Mouse (Mus musculus): ENCODE results near the gene Tmem38b. TPM values are rescaled to one million over a fixed set of nuclear protein-coding genes. Genes with fewer than 3 reads are reported as not detected.

The Tmem38b gene
- total RNA-seq, 1 experiment from 2014 or later, result 34.4 TPM

DNA sequence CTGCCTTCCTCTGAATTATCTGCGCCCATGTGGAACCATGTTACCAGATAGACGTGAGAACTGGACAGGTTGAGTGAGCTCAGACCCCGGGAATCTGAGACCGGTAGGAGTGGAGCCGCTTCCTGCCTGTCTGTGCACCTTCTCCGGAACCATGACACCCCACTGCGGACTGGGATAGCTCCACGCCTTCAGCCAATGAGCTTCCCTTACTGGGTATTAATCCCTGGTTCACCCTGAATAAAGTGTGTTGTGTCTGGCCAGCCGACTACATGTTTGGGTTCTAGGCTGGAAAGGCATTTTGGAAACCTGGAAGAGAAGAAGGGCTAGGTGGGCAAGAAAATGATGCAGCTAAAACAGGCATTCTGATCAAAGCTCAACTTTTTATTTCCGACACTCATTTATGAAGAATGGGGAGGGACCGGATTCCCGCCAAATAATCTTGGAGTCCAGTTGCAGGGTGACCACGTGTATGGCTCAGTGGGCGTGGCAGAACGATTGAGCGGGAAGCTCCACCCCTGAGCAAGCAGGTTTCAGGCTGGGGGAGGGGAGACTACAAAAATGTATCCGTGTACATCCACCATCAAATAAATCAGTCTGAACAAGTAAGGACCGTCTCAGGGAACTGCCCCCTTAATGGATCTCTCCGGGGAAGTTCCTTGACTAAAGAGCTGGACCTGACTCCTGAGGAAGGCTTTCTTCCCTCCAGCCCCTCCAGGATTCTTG, 38.4 kb downstream of the Tmem38b start:
- no peak for ATAC-seq (replicated peaks; ENCODE audit: insufficient number of reproducible peaks, low FRiP score, low TSS enrichment, poor library complexity, severe bottlenecking)

DNA sequence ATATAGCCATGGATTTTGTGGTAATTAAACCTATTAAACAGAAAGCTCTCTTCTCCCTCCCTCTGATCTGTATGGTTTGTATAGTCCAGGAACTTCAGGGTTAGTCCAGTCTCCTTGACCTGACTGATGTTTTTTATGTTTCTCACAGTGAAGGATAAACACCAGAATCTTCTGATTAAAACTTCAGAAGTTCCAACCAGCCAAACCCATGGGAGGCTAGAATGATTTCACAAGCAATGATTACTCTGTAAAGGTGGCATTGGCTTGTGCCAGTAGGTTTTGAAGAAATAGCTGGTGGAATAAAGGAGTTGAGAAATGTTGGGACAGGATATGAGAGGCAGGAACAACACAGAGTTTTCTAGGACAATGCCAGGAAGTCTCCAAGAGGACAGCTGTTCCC, 40.6 kb downstream of the Tmem38b start:
- no peak for ATAC-seq (replicated peaks; ENCODE audit: insufficient number of reproducible peaks, low FRiP score, low TSS enrichment, poor library complexity, severe bottlenecking)

DNA sequence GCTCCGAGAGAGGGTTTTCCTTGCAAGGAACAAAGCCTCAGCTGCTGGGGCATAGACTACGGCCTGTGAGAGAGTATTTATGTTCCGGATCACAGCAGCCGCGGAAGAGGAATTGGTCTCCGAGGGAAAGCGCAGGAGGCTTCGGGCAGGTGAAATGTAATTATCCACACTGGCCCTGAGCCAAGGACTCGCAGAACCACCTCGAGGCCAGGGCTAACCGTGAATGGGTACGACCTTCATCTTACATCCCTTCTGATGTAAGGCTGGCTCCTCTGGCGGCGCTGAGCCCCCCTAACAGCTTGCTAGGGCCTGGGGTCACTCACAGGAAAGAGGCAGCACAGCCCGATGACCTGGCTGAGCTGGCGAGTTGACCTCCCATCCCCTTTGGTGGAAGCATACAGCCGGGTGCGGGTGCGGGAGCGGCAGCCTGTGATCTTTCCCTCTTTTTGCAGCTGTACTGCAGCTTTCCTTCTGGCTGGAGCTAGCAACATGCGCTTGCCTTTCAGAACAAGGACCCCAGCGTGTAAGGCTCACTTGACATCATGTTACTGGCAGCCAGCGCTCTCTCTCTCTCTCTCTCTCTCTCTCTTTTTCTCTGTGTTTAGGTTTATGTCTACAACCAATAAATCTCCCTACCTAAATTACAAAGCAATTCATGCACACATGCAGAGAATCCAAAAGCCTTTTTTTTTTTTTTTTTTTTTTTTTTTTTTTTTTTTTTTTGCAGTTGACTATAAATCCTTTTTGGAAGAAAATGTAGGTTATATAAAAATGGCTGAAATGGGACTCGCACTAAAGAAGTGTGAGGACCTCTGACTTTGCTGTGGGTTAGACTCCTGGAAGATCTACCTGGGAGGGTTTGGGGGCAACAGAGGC, 52.9 kb downstream of the Tmem38b start:
- no peak for ATAC-seq (replicated peaks; ENCODE audit: insufficient number of reproducible peaks, low FRiP score, low TSS enrichment, poor library complexity, severe bottlenecking)

DNA sequence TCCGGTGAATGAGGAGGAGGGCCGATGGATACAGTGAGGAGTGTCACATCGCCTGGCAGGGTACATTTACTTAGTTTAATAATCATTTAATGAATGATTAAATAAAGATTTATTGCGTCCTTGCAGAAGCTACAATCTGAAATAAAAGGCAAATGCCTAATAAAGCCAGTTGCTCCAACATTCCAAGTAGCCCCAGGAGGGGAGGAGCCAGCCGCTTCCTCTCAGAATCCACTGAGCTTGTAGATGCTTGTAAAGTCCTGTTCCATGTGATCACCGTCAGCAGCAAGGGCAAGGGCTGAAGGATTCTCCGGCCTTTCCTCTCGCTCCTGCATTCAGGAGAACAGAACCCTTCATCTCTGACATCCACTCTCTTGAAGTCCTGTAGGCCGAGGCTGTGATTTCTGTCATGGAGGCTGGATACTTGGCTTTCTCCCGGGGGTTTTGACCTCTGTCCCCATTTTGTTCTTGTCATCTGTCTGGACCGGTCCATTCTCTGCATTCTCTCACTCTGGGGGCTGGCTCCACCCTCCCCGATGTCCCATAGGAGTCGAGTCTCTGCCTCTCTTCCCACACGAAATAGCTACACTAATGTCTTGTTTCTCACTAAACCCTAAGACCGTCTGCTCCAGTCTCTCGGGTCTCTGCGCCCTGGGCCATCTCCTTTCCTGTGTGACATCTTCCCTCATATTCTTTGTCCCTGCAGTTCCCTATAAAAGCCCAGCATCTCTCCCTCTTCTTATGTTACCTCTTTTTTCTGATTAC, 57.3 kb downstream of the Tmem38b start:
- no peak for ATAC-seq (replicated peaks; ENCODE audit: insufficient number of reproducible peaks, low FRiP score, low TSS enrichment, poor library complexity, severe bottlenecking)

DNA sequence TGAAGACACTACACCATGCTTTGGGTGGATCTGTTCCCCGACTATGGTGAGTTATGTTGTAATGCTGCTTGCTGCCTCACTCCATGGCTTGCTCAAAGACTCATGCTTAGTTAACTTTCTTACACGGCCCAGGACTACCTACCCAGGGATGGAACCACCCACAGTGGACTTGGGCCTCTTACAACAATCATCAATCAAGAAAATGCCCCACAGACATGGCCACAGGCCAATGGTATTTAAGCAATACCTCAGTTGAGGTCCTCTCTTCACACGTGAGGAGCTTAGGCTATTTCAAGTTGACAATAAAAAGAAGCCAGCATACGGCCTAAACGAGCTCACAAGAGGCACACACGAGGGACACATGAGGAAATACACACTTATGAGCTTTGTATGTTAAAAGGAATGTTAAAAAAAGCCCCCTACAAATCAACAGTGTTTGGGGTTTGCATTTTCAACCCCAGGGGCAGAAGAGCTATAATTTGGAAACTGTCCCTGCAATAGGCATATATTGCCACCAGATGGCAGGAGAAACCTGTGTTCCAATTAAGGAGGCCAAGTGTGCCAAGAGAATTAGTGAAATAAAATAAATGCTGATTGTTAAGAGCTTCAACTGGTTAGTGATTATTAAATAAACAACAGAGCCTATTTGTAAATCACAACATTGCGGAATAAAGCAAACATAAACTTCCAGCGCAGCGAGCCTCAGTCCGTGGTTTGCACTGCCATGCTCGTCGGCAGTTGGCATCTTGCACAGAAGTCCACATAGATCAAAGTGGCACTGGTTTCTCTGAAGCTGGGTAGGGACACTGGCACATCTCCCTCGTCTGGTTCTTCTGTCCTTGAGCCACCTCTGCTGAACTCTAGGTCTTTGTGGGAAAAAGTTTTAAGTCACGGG, 58.8 kb downstream of the Tmem38b start:
- ATAC-seq (replicated peaks; ENCODE audit: insufficient number of reproducible peaks, low FRiP score, low TSS enrichment, poor library complexity, severe bottlenecking), result no peak

DNA sequence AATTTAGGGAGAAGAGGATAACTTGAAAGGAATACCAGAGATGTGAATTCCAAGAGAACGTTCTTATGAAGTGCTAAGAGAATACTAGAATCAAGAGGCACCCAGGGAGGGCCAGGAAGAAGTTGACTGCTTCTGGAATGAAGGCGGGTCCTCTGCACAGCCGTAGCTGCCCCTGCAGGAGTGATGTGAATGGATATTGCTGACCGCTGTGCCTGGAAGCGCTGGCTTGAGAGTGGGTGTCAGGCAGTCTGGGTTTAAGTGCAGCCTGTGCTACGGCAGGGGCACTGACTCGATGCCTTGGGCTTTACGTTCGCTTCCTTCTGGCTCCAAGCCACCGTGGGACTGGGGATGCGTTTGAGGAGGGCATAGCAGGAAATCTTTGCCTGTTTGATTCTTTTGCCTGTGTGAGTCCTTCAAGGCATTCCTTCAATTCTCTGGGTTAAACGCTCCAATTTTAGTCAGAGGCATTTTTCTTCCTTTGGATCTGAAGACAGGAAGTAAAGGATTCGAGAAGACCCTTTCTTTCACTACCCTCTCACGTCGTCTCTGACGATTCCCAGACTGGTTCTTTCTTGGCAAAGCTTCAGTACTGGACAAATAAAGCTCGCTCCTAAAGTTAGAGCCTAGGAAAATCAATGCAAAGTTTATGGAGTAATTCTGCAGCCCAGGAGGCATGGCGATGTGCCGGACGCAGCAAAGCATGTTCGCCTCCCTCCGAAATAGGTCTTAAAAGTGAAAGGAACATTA, 60.7 kb downstream of the Tmem38b start:
- no peak for ATAC-seq (replicated peaks; ENCODE audit: insufficient number of reproducible peaks, low FRiP score, low TSS enrichment, poor library complexity, severe bottlenecking)

DNA sequence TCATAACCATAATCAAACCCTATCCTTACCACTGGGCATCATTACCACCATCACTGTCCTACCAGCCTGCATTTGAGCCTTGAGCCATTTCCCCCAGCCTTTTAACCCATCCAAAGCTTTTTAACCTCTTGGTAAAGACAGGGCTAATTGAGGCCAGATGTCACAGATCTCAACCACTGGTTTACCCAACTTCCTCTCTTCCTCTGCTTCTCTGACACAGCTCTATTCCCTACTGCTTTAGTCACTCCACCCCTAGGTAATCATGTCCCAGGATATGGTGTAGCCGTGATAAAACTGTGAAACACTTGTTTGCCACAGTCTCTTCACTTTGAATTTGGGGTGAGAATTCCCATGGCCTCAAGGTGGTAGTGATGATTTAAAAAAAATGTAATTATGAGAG, 69.5 kb downstream of the Tmem38b start:
- ATAC-seq (replicated peaks; ENCODE audit: insufficient number of reproducible peaks, low FRiP score, low TSS enrichment, poor library complexity, severe bottlenecking), result no peak

DNA sequence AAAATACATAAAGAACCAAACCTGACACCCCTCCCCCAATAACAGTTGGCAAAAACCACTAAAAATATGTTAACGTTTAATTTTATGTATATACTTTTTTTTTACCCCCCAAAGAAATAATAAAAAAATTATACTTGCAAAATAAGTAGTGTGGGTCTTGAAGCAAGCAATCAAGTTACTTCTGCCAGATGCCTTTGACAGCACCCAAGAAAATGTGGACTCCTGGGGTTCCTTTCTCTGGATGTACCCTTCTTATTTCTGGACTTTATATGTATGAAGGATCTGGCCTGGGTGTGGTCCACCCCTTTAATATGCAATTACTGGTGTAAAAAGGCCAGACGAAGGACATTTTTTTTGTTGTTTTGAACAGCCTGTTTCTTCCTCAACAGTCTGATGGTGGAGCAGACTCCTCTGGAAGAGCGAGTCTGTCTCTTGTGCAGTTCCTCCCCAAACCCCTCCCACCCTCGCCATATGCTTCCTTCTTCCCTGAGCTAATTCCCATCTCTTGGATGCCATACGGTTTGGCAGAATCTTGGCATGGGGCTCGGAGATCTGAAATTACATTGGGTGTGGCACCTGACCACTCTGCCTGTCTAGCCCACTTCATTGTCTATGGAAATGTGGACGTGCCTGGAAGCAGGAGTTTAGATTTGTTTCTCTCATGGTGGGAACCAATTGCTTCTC, 70.4 kb downstream of the Tmem38b start:
- no peak for ATAC-seq (replicated peaks; ENCODE audit: insufficient number of reproducible peaks, low FRiP score, low TSS enrichment, poor library complexity, severe bottlenecking)

DNA sequence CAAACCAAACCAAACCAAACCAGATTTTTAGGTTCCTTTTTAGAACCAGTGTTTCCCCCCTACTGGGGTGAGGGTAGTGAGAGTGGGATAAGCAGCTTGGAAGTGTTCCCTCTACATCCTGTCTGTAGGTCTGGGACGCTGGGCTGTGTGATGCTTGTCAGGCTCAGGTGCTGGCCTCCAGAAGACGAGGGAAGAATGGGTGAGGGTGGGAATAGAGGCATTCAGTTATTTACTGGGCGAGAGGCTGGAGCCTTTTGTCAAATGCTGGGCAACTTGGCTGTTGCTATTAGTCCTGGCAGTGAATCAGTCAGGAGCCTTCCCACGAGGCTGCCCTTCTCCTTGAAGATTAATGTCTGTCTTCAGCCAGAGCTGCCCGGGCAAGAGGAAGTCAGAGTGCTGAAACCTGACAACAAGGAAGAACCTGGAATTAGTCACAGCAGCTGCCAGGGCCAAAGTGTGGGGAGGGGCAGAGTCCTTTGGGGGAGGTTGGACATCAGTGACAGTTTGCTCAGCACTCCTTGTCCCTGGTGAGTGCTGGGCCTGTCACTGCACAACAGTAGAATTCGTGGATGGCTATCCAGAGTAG, 74.6 kb downstream of the Tmem38b start:
- no peak for ATAC-seq (replicated peaks; ENCODE audit: insufficient number of reproducible peaks, low FRiP score, low TSS enrichment, poor library complexity, severe bottlenecking)

DNA sequence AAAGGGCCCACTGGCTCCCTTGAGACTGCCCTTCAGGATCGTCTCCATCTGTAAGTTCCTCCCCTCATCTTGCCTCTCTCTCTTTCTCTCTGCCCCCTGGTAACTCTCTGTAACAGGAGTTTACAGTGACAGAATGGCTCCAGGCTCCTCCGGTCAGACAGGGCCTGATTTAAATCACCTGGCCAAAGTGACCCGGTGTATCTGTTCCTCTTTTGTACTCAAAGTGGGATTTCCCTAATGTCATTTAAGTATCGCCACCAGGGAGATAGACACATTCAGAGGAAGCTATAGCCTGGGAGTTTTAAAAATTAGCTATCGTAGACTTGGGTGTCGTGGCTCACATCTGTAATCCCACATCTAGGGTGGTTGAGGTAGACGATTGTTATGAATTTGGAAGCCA, 78.5 kb downstream of the Tmem38b start:
- ATAC-seq (replicated peaks; ENCODE audit: insufficient number of reproducible peaks, low FRiP score, low TSS enrichment, poor library complexity, severe bottlenecking), result no peak

DNA sequence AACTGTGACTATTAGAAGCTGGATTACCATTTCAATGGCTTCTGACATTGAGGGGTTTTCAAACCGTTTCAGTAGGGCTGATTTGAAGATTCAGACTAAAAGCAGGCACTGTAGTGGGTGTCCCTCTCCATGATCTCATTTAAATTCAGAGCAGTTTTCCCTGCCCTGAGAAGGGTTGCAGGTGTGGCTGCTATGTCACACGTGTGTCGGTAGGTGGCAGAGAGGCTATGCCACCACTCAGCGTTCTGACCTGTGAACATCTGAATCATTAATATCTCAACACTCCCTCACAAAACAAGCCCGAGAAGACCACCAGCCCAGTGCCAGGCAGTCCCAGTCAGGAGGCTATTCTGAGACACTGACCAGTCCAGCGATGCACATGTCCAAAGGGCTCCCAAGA, 79.7 kb downstream of the Tmem38b start:
- ATAC-seq (replicated peaks; ENCODE audit: insufficient number of reproducible peaks, low FRiP score, low TSS enrichment, poor library complexity, severe bottlenecking), result no peak

DNA sequence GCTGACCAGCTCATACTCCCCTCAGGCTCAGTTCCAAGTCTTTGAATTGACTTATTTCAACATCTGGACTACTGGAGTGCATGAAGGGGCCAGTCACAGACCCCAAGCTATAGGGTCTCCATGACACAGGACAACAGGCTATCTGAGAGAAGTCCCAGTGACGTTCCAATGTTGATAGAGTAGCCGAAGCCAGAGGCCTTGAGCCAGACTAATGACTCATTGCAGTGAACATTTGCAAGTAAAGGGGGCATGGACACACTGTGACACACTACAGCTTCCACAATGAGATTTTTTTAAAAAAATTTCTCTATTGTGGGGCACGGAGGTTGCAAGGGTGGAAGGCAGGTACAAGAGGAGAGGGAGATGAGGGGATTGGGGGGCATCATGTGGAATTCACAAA, 81.2 kb downstream of the Tmem38b start:
- ATAC-seq (replicated peaks; ENCODE audit: insufficient number of reproducible peaks, low FRiP score, low TSS enrichment, poor library complexity, severe bottlenecking), result no peak

Other genes starting within 250 kb of the Tmem38b start
- 0.19 to 2.6 TPM (median 1.7 TPM) in 3 replicates for gene Fsd1l, start 194.6 kb upstream of the Tmem38b start, total RNA-seq (2017)
- 1.8 to 6.3 TPM (median 4.2 TPM) in 3 replicates for gene Fktn, start 112.0 kb upstream of the Tmem38b start, total RNA-seq (2017)
- gene Tal2, start 46.3 kb upstream of the Tmem38b start, total RNA-seq (2017), result 0.10 TPM in 1 of 3 replicates, not detected in the others

All from monocyte, adult 5-6 weeks (primary cell).